Mouse (Mus musculus): ENCODE results near the gene Pde8a. TPM values are rescaled to one million over a fixed set of nuclear protein-coding genes. Genes with fewer than 3 reads are reported as not detected.

Gene Pde8a
- polyA plus RNA-seq, 1 experiment from 2014 or later: 3.5 TPM

DNA sequence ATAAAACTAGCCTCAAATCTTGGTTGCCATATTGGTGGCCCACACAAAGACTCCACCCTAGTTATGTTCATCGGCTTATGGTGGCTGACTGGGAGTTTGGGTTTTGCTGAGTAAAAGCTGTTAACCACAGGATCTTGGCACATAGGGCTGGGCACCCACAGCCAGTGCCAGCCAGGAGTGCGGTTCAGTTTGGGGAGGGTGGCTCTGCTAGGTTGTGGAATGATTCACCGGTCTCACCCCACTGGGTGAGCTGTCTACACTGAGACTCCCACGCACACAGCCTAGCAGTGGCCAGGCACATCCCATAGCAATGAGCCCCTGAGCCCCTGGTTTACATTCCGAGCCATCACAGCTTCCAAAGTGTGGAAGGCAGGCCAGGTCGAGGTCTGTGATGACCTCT is 106.4 kb downstream of the Pde8a start:
- 73% methylated on average over 6 of the region's 6 CpGs for WGBS
- Histone ChIP-seq H3K4me1 (ENCODE audit: control insufficient read depth, insufficient read depth, low read length) (no peaks in the 10 kb centered on the region), H3K4me3 (ENCODE audit: low read depth, low read length) (no peak overlapping the region), H3K9ac (ENCODE audit: low read length) (no peak overlapping the region), H3K36me3 (ENCODE audit: control insufficient read depth, insufficient read depth, low read length) (no peaks in the 10 kb centered on the region), H3K27ac (replicated peaks; ENCODE audit: low read depth, low read length) (no peak overlapping the region), H3K9me3 (ENCODE audit: control insufficient read depth, low read length) (no peaks in the 10 kb centered on the region), H3K27me3 (ENCODE audit: control insufficient read depth, insufficient read depth, low read length) (no peaks in the 10 kb centered on the region), H3K4me2 (ENCODE audit: low read depth, severe bottlenecking) (no peak overlapping the region)
- ATAC-seq (ENCODE audit: insufficient number of reproducible peaks, low FRiP score, low TSS enrichment, low read depth) (no peak), DNase-seq (ENCODE audit: low spot score) (no peak)

DNA sequence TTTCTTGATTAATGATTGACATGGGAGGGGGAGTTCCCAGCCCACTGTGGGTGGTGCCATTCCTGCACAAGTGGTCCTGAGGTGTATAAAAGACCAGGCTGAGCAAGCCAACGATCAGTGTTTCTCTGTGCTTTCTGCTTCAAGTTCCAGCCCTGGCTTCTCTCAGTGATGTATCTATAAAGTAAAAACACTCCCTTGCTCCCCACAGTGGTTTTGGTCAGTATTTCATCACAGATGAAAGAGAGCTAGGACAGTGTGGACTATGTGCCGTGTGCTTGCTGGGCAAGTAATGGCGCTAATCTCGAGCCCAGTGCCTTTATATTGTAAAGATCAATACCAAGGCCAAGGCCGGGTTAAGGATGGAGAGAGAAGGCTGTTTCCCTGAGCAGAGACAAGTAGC is 108.4 kb downstream of the Pde8a start:
- ATAC-seq (ENCODE audit: insufficient number of reproducible peaks, low FRiP score, low TSS enrichment, low read depth) (no peak), DNase-seq (ENCODE audit: low spot score) (no peak)
- 86% methylated on average over 5 of the region's 5 CpGs for WGBS

DNA sequence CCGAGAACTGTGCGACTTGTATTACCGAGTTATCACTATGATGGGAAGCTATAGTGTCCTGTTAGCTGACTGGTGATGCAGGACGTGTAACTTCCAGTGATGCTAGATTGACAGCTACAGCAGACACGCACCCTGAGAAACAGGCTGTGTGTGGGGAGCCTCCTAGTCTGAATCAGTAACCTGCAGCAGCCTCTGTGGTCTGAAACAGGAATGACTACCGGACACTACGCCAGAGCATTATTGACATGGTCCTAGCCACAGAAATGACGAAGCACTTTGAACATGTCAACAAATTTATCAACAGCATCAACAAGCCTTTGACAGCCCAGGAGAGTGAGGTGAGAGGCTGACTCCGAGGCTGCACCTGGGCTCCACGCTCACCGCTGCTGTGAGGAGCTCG is 112.6 kb downstream of the Pde8a start:
- no peaks in the 10 kb centered on the region for H3K9me3 ChIP-seq (ENCODE audit: control insufficient read depth, low read length)
- no peaks in the 10 kb centered on the region for H3K36me3 ChIP-seq (ENCODE audit: control insufficient read depth, insufficient read depth, low read length)
- H3K4me3 ChIP-seq (ENCODE audit: low read depth, low read length): no peak overlapping the region
- H3K27me3 ChIP-seq (ENCODE audit: control insufficient read depth, insufficient read depth, low read length): no peaks in the 10 kb centered on the region
- no peak overlapping the region for H3K4me2 ChIP-seq (ENCODE audit: low read depth, severe bottlenecking)
- DNase-seq (ENCODE audit: low spot score): no peak
- no peak for ATAC-seq (ENCODE audit: insufficient number of reproducible peaks, low FRiP score, low TSS enrichment, low read depth)
- H3K4me1 ChIP-seq (ENCODE audit: control insufficient read depth, insufficient read depth, low read length): no peaks in the 10 kb centered on the region
- 87% methylated on average over 12 of the region's 12 CpGs for WGBS
- no peak overlapping the region for H3K27ac ChIP-seq (replicated peaks; ENCODE audit: low read depth, low read length)
- H3K9ac ChIP-seq (ENCODE audit: low read length): no peak overlapping the region

More for the DNA sequence above, 108.4 kb downstream of the Pde8a start:
- Histone ChIP-seq H3K4me2 (ENCODE audit: low read depth, severe bottlenecking) (no peak overlapping the region), H3K9ac (ENCODE audit: low read length) (no peak overlapping the region), H3K36me3 (ENCODE audit: control insufficient read depth, insufficient read depth, low read length) (no peaks in the 10 kb centered on the region), H3K4me1 (ENCODE audit: control insufficient read depth, insufficient read depth, low read length) (no peaks in the 10 kb centered on the region), H3K9me3 (ENCODE audit: control insufficient read depth, low read length) (no peaks in the 10 kb centered on the region), H3K27me3 (ENCODE audit: control insufficient read depth, insufficient read depth, low read length) (no peaks in the 10 kb centered on the region), H3K27ac (replicated peaks; ENCODE audit: low read depth, low read length) (no peak overlapping the region), H3K4me3 (ENCODE audit: low read depth, low read length) (no peak overlapping the region)

DNA sequence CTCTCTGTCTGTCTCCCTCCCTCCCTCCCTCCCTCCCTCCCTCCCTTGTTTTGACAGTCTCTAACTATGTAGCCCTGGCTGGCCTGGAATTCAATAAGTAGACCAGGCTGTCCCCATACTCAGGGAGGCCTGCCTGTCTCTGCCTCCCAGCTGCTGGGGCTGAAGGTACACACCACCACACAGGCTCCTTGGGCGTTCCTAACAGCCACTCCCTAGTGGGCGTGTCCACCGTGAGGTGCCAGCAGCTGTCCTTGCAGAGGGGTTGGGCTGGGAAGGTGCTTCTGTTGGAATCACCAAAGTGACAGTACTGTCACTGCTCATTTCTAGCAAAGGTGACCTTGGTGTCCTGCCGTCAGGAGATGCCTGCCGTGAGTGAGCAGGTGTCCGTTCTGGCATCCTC is 113.5 kb downstream of the Pde8a start:
- no peak overlapping the region for H3K4me2 ChIP-seq (ENCODE audit: low read depth, severe bottlenecking)
- ATAC-seq (ENCODE audit: insufficient number of reproducible peaks, low FRiP score, low TSS enrichment, low read depth): no peak
- H3K4me1 ChIP-seq (ENCODE audit: control insufficient read depth, insufficient read depth, low read length): no peaks in the 10 kb centered on the region
- DNase-seq (ENCODE audit: low spot score): no peak
- H3K4me3 ChIP-seq (ENCODE audit: low read depth, low read length): no peak overlapping the region
- 79% methylated on average over 6 of the region's 6 CpGs for WGBS
- H3K27me3 ChIP-seq (ENCODE audit: control insufficient read depth, insufficient read depth, low read length): no peaks in the 10 kb centered on the region
- H3K27ac ChIP-seq (replicated peaks; ENCODE audit: low read depth, low read length): no peak overlapping the region
- H3K36me3 ChIP-seq (ENCODE audit: control insufficient read depth, insufficient read depth, low read length): no peaks in the 10 kb centered on the region
- no peaks in the 10 kb centered on the region for H3K9me3 ChIP-seq (ENCODE audit: control insufficient read depth, low read length)
- no peak overlapping the region for H3K9ac ChIP-seq (ENCODE audit: low read length)

DNA sequence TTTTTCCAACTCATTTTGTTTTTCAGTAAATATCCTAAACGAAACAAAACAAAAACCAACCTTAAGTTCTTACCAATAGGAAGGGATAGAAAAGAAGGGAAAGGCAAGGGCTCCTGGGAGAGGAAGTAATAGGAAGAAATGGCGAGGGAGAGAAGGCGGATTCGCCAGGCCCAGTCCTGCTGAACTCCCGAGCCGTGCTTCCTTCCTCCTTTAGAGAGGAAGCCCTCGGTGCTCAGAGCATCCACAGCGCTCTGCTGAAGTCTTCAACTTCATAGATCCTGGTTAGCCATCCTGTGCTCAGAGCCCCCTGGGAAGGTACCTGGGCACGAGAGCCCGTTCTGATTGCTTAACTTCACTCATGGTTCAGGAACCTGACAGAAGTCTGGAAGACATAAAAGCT is 114.3 kb downstream of the Pde8a start:
- ATAC-seq (ENCODE audit: insufficient number of reproducible peaks, low FRiP score, low TSS enrichment, low read depth) (no peak), DNase-seq (ENCODE audit: low spot score) (no peak)
- peaks cover 2% of the 10 kb centered on the region; the same call in 1 of the 2 replicates for H3K36me3 ChIP-seq (ENCODE audit: control insufficient read depth, insufficient read depth, low read length)
- no peak overlapping the region for H3K4me3 ChIP-seq (ENCODE audit: low read depth, low read length)
- no peaks in the 10 kb centered on the region for H3K4me1 ChIP-seq (ENCODE audit: control insufficient read depth, insufficient read depth, low read length)
- no peak overlapping the region for H3K4me2 ChIP-seq (ENCODE audit: low read depth, severe bottlenecking)
- H3K27ac ChIP-seq (replicated peaks; ENCODE audit: low read depth, low read length): no peak overlapping the region
- no peaks in the 10 kb centered on the region for H3K9me3 ChIP-seq (ENCODE audit: control insufficient read depth, low read length)
- H3K9ac ChIP-seq (ENCODE audit: low read length): no peak overlapping the region
- WGBS: 87% methylated on average over 10 of the region's 10 CpGs
- no peaks in the 10 kb centered on the region for H3K27me3 ChIP-seq (ENCODE audit: control insufficient read depth, insufficient read depth, low read length)

DNA sequence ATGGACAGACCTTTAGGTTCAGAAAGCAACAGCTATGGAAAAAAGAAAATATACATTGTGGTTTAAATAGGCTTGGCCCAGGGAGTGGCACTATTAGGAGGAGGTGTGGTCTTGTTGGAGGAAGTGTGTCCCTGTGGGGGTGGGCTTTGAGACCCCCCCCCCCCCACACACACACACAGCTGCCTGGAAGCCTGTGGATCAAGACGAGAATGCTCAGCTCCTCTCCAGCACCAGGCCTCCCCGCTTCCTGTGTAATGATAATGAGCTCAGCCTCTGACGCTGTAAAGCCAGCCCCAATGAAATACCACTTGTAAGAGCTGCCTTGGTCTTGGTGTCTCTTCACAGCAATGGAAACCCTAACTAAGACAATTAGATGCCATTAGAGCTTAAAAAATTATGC is 117.4 kb downstream of the Pde8a start:
- Histone ChIP-seq H3K36me3 (ENCODE audit: control insufficient read depth, insufficient read depth, low read length) (peaks cover 2% of the 10 kb centered on the region; the same call in 1 of the 2 replicates), H3K4me1 (ENCODE audit: control insufficient read depth, insufficient read depth, low read length) (no peaks in the 10 kb centered on the region), H3K27ac (replicated peaks; ENCODE audit: low read depth, low read length) (no peak overlapping the region), H3K9me3 (ENCODE audit: control insufficient read depth, low read length) (no peaks in the 10 kb centered on the region), H3K9ac (ENCODE audit: low read length) (no peak overlapping the region), H3K27me3 (ENCODE audit: control insufficient read depth, insufficient read depth, low read length) (no peaks in the 10 kb centered on the region), H3K4me3 (ENCODE audit: low read depth, low read length) (no peak overlapping the region), H3K4me2 (ENCODE audit: low read depth, severe bottlenecking) (no peak overlapping the region)
- DNase-seq (ENCODE audit: low spot score) (no peak), ATAC-seq (ENCODE audit: insufficient number of reproducible peaks, low FRiP score, low TSS enrichment, low read depth) (no peak)
- 26% methylated on average over 3 of the region's 3 CpGs for WGBS

DNA sequence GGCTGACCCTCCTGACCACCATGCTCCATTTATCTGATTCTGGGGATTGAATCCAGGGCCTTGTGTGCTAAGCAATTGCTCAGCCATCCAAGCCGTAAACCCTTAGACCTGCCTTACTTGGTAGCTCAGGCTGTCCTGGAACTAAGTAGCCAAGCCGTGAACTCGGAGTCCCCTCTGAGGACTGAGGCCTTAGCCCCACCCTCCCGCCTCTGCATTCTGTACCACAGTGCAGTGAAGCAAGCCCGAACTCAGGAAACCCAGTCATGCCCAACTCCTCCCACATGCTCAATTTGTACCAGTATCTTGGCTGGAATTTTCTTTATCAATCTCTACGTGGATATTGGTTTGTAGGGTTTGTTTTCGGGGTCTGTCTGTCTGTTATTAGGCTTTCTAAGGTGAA is 118.5 kb downstream of the Pde8a start:
- Histone ChIP-seq H3K27ac (replicated peaks; ENCODE audit: low read depth, low read length) (no peak overlapping the region), H3K9ac (ENCODE audit: low read length) (no peak overlapping the region), H3K4me2 (ENCODE audit: low read depth, severe bottlenecking) (no peak overlapping the region), H3K9me3 (ENCODE audit: control insufficient read depth, low read length) (no peaks in the 10 kb centered on the region), H3K36me3 (ENCODE audit: control insufficient read depth, insufficient read depth, low read length) (peaks cover 4% of the 10 kb centered on the region; the same call in 1 of the 2 replicates), H3K27me3 (ENCODE audit: control insufficient read depth, insufficient read depth, low read length) (no peaks in the 10 kb centered on the region), H3K4me3 (ENCODE audit: low read depth, low read length) (no peak overlapping the region), H3K4me1 (ENCODE audit: control insufficient read depth, insufficient read depth, low read length) (no peaks in the 10 kb centered on the region)
- 82% methylated on average over 7 of the region's 7 CpGs for WGBS
- DNase-seq (ENCODE audit: low spot score) (no peak), ATAC-seq (ENCODE audit: insufficient number of reproducible peaks, low FRiP score, low TSS enrichment, low read depth) (no peak)

DNA sequence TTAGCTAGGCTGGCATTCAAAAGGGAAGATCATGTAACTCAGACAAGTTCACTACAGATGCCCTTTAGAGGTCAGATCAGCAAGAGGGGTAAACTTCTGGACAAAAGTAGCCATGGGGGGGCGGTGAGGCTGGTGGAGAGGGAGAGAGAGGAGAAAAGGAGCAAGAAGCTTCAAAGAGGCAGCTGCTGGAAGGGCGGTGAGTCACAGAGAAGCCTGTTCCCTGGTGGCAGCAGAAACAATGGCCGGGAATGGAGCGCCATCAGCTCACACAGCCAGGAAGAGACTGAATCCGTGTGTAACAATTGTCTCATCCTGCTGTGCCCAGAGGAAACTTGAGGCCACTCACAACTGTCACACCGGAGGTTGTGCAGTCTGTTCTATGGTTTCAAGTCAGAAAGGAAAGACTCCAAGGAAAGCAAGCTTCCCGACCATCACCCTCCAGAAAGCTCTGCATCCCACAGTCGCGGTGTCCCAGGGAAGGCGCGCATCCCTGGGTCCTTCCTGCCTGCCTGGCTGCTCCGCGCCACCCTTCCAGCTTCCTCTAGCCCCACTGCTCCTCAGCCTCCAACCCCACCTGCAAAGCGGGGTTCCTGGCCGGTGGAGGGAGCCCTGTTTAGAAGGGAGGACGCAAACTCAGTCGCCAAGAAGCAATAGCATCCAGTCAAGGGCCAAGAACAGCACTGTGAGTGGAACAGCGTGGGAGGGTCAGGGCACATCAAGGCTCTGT is 122.5 kb downstream of the Pde8a start:
- Histone ChIP-seq H3K4me1 (ENCODE audit: control insufficient read depth, insufficient read depth, low read length) (no peaks in the 10 kb centered on the region), H3K9me3 (ENCODE audit: control insufficient read depth, low read length) (no peaks in the 10 kb centered on the region), H3K27me3 (ENCODE audit: control insufficient read depth, insufficient read depth, low read length) (no peaks in the 10 kb centered on the region), H3K4me3 (ENCODE audit: low read depth, low read length) (no peak overlapping the region), H3K27ac (replicated peaks; ENCODE audit: low read depth, low read length) (no peak overlapping the region), H3K9ac (ENCODE audit: low read length) (no peak overlapping the region), H3K4me2 (ENCODE audit: low read depth, severe bottlenecking) (no peak overlapping the region), H3K36me3 (ENCODE audit: control insufficient read depth, insufficient read depth, low read length) (peaks cover 19% of the 10 kb centered on the region; the same call in 1 of the 2 replicates)
- WGBS: 85% methylated on average over 18 of the region's 18 CpGs
- DNase-seq (ENCODE audit: low spot score): no peak
- no peak for ATAC-seq (ENCODE audit: insufficient number of reproducible peaks, low FRiP score, low TSS enrichment, low read depth)

DNA sequence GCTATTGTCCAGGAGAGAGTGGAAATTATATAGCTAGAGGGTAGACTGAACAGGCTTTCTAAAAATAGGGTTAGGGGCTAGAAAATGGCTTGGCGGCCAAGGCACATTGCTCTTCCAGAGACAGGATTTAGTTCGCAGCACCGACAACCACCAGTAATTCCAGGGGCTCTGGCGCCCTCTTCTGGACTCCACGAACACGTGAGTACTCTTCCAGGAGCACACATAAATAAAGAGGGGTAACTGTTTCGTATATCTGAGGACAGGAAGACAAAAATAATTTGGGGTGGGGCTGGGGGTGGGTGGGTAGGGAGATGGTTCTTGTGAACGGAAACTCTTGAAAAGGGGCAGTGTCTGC is 123.0 kb downstream of the Pde8a start:
- ATAC-seq (ENCODE audit: insufficient number of reproducible peaks, low FRiP score, low TSS enrichment, low read depth) (no peak), DNase-seq (ENCODE audit: low spot score) (peak; percentile 83)
- peaks cover 22% of the 10 kb centered on the region; the same call in 1 of the 2 replicates for H3K36me3 ChIP-seq (ENCODE audit: control insufficient read depth, insufficient read depth, low read length)
- no peaks in the 10 kb centered on the region for H3K4me1 ChIP-seq (ENCODE audit: control insufficient read depth, insufficient read depth, low read length)
- H3K9me3 ChIP-seq (ENCODE audit: control insufficient read depth, low read length): no peaks in the 10 kb centered on the region
- no peak overlapping the region for H3K4me3 ChIP-seq (ENCODE audit: low read depth, low read length)
- no peak overlapping the region for H3K27ac ChIP-seq (replicated peaks; ENCODE audit: low read depth, low read length)
- H3K27me3 ChIP-seq (ENCODE audit: control insufficient read depth, insufficient read depth, low read length): no peaks in the 10 kb centered on the region
- WGBS: 51% methylated on average over 8 of the region's 8 CpGs
- H3K9ac ChIP-seq (ENCODE audit: low read length): no peak overlapping the region
- H3K4me2 ChIP-seq (ENCODE audit: low read depth, severe bottlenecking): no peak overlapping the region
